Comparison of ENCODE assay signal across 8 mouse cellular contexts in genomic region chr7:51434865-51435264, GRCm38 (mm10).
DNase-seq lines count a peak whose midpoint lies in the region; ATAC-seq and TF ChIP-seq lines count a peak whose summit lies in the region.

No protein-coding gene starts in this region.

- peak; percentile 74 for TF ChIP-seq CTCF in kidney, postnatal 0 days (IDR thresholded peaks at IDR 0.05; ENCODE audit: low read depth)
- TF ChIP-seq CTCF in E14TG2a.4 (conservative IDR thresholded peaks at IDR 0.05; ENCODE audit: low read length) = peak; percentile 23; the same call in 1 of the 2 replicates

- H3K9ac ChIP-seq in kidney, postnatal 0 days (ENCODE audit: low read depth, low read length) = no peak overlapping the region
- H3K9ac ChIP-seq in forebrain, embryonic 12.5 days = no peak overlapping the region
- no peak overlapping the region for H3K9ac ChIP-seq in limb, embryonic 11.5 days (ENCODE audit: low read length)

- no peaks in the 10 kb centered on the region for H3K27me3 ChIP-seq in kidney, postnatal 0 days (ENCODE audit: insufficient read depth, low read length)
- H3K27me3 ChIP-seq in E14TG2a.4 (ENCODE audit: insufficient read depth, low read length) = no peaks in the 10 kb centered on the region
- H3K27me3 ChIP-seq in forebrain, embryonic 12.5 days = no peaks in the 10 kb centered on the region
- H3K27me3 ChIP-seq in limb, embryonic 11.5 days (ENCODE audit: control insufficient read depth, insufficient read depth, low read length) = no peaks in the 10 kb centered on the region

- H3K27ac ChIP-seq in kidney, postnatal 0 days = no peak overlapping the region
- H3K27ac ChIP-seq in forebrain, embryonic 12.5 days = no peak overlapping the region
- H3K27ac ChIP-seq in limb, embryonic 11.5 days (replicated peaks; ENCODE audit: low read depth, low read length) = no peak overlapping the region

- no peak overlapping the region for H3K4me2 ChIP-seq in kidney, postnatal 0 days (ENCODE audit: low read length)
- no peak overlapping the region for H3K4me2 ChIP-seq in forebrain, embryonic 12.5 days
- H3K4me2 ChIP-seq in limb, embryonic 11.5 days (ENCODE audit: low read depth, severe bottlenecking) = no peak overlapping the region

- H3K4me1 ChIP-seq in kidney, postnatal 0 days (replicated peaks; ENCODE audit: insufficient read depth, low read length) = no peaks in the 10 kb centered on the region
- H3K4me1 ChIP-seq in E14TG2a.4 (replicated peaks; ENCODE audit: low read depth, low read length) = no peaks in the 10 kb centered on the region
- H3K4me1 ChIP-seq in forebrain, embryonic 12.5 days = no peaks in the 10 kb centered on the region
- H3K4me1 ChIP-seq in limb, embryonic 11.5 days (ENCODE audit: control insufficient read depth, insufficient read depth, low read length) = no peaks in the 10 kb centered on the region

- no peak overlapping the region for H3K4me3 ChIP-seq in kidney, postnatal 0 days (replicated peaks; ENCODE audit: low read depth, low read length)
- H3K4me3 ChIP-seq in E14TG2a.4 (replicated peaks; ENCODE audit: low read length) = no peak overlapping the region
- H3K4me3 ChIP-seq in forebrain, embryonic 12.5 days (replicated peaks) = no peak overlapping the region
- H3K4me3 ChIP-seq in limb, embryonic 11.5 days (ENCODE audit: low read depth, low read length) = no peak overlapping the region

- H3K36me3 ChIP-seq in kidney, postnatal 0 days (ENCODE audit: insufficient read depth, low read length) = no peaks in the 10 kb centered on the region
- H3K36me3 ChIP-seq in E14TG2a.4 (ENCODE audit: insufficient read depth, low read length) = no peaks in the 10 kb centered on the region
- no peaks in the 10 kb centered on the region for H3K36me3 ChIP-seq in forebrain, embryonic 12.5 days (replicated peaks)
- no peaks in the 10 kb centered on the region for H3K36me3 ChIP-seq in limb, embryonic 11.5 days (ENCODE audit: control insufficient read depth, insufficient read depth, low read length)

- peak; percentile 76 for DNase-seq in kidney, postnatal 0 days (ENCODE audit: low spot score)
- DNase-seq in kidney, adult 11 months = no peak
- peak; percentile 38 for DNase-seq in ZHBTc4 (ENCODE audit: low read depth, low spot score)
- peak; percentile 44 for DNase-seq in limb, embryonic 11.5 days (ENCODE audit: low spot score)
- no peak for DNase-seq in spleen, postnatal 10 days (ENCODE audit: low spot score in 2 of 2)

- H3K9me3 ChIP-seq in kidney, postnatal 0 days (replicated peaks; ENCODE audit: low read length) = no peaks in the 10 kb centered on the region
- H3K9me3 ChIP-seq in E14TG2a.4 (ENCODE audit: low read length) = no peaks in the 10 kb centered on the region
- H3K9me3 ChIP-seq in forebrain, embryonic 12.5 days = no peaks in the 10 kb centered on the region
- H3K9me3 ChIP-seq in limb, embryonic 11.5 days (ENCODE audit: control insufficient read depth, low read length) = no peaks in the 10 kb centered on the region

- no peak for ATAC-seq in kidney, postnatal 0 days (replicated peaks; ENCODE audit: low FRiP score, low read depth)
- 0 out of 2 replicates have a peak, but pooled peaks have one; percentile 39 for ATAC-seq in forebrain, embryonic 12.5 days (ENCODE audit: low FRiP score)
- ATAC-seq in limb, embryonic 11.5 days (ENCODE audit: insufficient number of reproducible peaks, low FRiP score, low TSS enrichment, low read depth) = no peak
- ATAC-seq in granulocyte monocyte progenitor cell, adult 5-6 weeks (replicated peaks; ENCODE audit: poor library complexity, severe bottlenecking) = no peak

Comparison
In these comparisons a context has a peak if more than half of its experiments do, and no peak if none do; other contexts are left out.
1. DNase-seq: peak in kidney, postnatal 0 days (single experiment), ZHBTc4 (single experiment) and limb, embryonic 11.5 days (single experiment); none in kidney, adult 11 months (single experiment) and spleen, postnatal 10 days (0 of 2).